Mouse (Mus musculus) MEL (cell line): ENCODE data around the gene Fam43b. TPM values are rescaled to one million over a fixed set of nuclear protein-coding genes. Genes with fewer than 3 reads are reported as not detected.

Source experiments
- DNase-seq: peaks from one replicate; pipeline ENCODE4 v3.0.0; 2011; ENCODE audit warnings: low read depth, low spot score
- H3K27ac ChIP-seq: 2 replicates; pipeline ENCODE4 v1.5.1; 2012; ENCODE audit warnings: low read depth, mild to moderate bottlenecking, control low read depth, low read length, moderate library complexity; ENCODE audit not compliant: control insufficient read depth
- H3K27me3 ChIP-seq, 2 experiments: fragments of 150-350 bp in 1 of 2; sonication (generic) in 1 of 2; 2 replicates each; pipeline ENCODE4 v1.6.1; 2012; ENCODE audit warnings: low read length in 2 of 2, mild to moderate bottlenecking in 2 of 2, improper control_type of control experiment in 1 of 2, moderate library complexity in 1 of 2; ENCODE audit not compliant: insufficient read depth in 2 of 2, control insufficient read depth in 1 of 2
- H3K36me3 ChIP-seq, 2 experiments: 2 replicates each; pipeline ENCODE4 v1.6.1; 2012 to 2014; ENCODE audit warnings: low read length in 2 of 2, improper control_type of control experiment in 1 of 2, inconsistent platforms in 1 of 2, mild to moderate bottlenecking in 1 of 2; ENCODE audit not compliant: insufficient read depth in 2 of 2, control insufficient read depth in 1 of 2
- H3K4me1 ChIP-seq, 2 experiments: fragments of 150-350 bp in 1 of 2; sonication (generic) in 1 of 2; 2 replicates each; pipeline ENCODE4 v1.6.1; 2012; ENCODE audit warnings: low read length in 2 of 2, improper control_type of control experiment in 1 of 2, mild to moderate bottlenecking in 1 of 2; ENCODE audit not compliant: insufficient read depth in 2 of 2, control insufficient read depth in 1 of 2
- H3K4me3 ChIP-seq, 2 experiments: fragments of 150-350 bp in 1 of 2; sonication (generic) in 1 of 2; 2 replicates each; pipeline ENCODE4 v1.5.1; 2012; ENCODE audit warnings: low read depth in 2 of 2, low read length in 2 of 2, mild to moderate bottlenecking in 2 of 2, moderate library complexity in 2 of 2, control low read depth in 1 of 2, improper control_type of control experiment in 1 of 2; ENCODE audit not compliant: control insufficient read depth in 1 of 2, insufficient read depth in 1 of 2
- H3K79me2 ChIP-seq: 2 replicates; pipeline ENCODE4 v1.6.1; 2012; ENCODE audit warnings: mild to moderate bottlenecking, low read length, moderate library complexity; ENCODE audit not compliant: control insufficient read depth, poor library complexity, insufficient read depth
- H3K9ac ChIP-seq: 2 replicates; pipeline ENCODE4 v1.6.1; 2012; ENCODE audit warnings: low read depth, mild to moderate bottlenecking, control low read depth, low read length, moderate library complexity; ENCODE audit not compliant: control insufficient read depth, poor library complexity, severe bottlenecking
- H3K9me3 ChIP-seq: fragments of 150-350 bp; sonication (generic); replicated peaks from 2 replicates; pipeline ENCODE4 v1.6.1; 2012; ENCODE audit warnings: mild to moderate bottlenecking, low read length, improper control_type of control experiment, moderate library complexity; ENCODE audit not compliant: insufficient read depth
- BHLHE40 ChIP-seq: IDR thresholded peaks from 2 replicates; pipeline ENCODE4 v1.6.1; 2012; ENCODE audit warnings: low read depth, mild to moderate bottlenecking, inconsistent platforms, low read length, improper control_type of control experiment, borderline replicate concordance
- CHD1 ChIP-seq: IDR thresholded peaks from 2 replicates; pipeline ENCODE4 v1.6.1; 2012; ENCODE audit warnings: low read depth, mild to moderate bottlenecking, inconsistent platforms, low read length, improper control_type of control experiment
- CTCF ChIP-seq, 3 experiments: IDR thresholded peaks in 2 of 3; conservative IDR thresholded peaks in 1 of 3; 2 replicates each; pipeline ENCODE4 v1.5.1; 2011 to 2012; ENCODE audit warnings: low read length in 3 of 3, low read depth in 2 of 3, mild to moderate bottlenecking in 2 of 3, improper control_type of control experiment in 1 of 3, inconsistent platforms in 1 of 3, mixed read lengths in 1 of 3, moderate library complexity in 1 of 3; ENCODE audit not compliant: control insufficient read depth in 1 of 3, insufficient read depth in 1 of 3, poor library complexity in 1 of 3, severe bottlenecking in 1 of 3
- ELF1 ChIP-seq: IDR thresholded peaks from 2 replicates; pipeline ENCODE4 v1.6.1; 2014; ENCODE audit warnings: low read depth, mild to moderate bottlenecking, inconsistent platforms, low read length, improper control_type of control experiment, moderate library complexity
- GATA1 ChIP-seq: IDR thresholded peaks from 2 replicates; pipeline ENCODE4 v1.6.1; 2011; ENCODE audit warnings: low read depth, low read length, improper control_type of control experiment
- KAT2A ChIP-seq: conservative IDR thresholded peaks from 2 replicates; pipeline ENCODE4 v1.6.1; 2012; ENCODE audit warnings: low read depth, low read length, improper control_type of control experiment, inconsistent platforms
- MAFK ChIP-seq: IDR thresholded peaks from 2 replicates; pipeline ENCODE4 v1.6.1; 2011; ENCODE audit warnings: low read depth, mild to moderate bottlenecking, low read length, improper control_type of control experiment, borderline replicate concordance
- MXI1 ChIP-seq: IDR thresholded peaks from 2 replicates; pipeline ENCODE4 v1.6.1; 2011; ENCODE audit warnings: mild to moderate bottlenecking, low read depth, low read length, improper control_type of control experiment
- MYC ChIP-seq: IDR thresholded peaks from 2 replicates; pipeline ENCODE4 v1.6.1; 2011; ENCODE audit warnings: low read depth, mild to moderate bottlenecking, low read length, improper control_type of control experiment, moderate library complexity
- NRF1 ChIP-seq: IDR thresholded peaks from 2 replicates; pipeline ENCODE4 v1.6.1; 2014; ENCODE audit warnings: low read depth, mild to moderate bottlenecking, inconsistent platforms, low read length, improper control_type of control experiment, moderate library complexity; ENCODE audit not compliant: poor library complexity, insufficient read depth, severe bottlenecking
- RCOR1 ChIP-seq: IDR thresholded peaks from 2 replicates; pipeline ENCODE4 v1.6.1; 2012; ENCODE audit warnings: low read depth, mild to moderate bottlenecking, inconsistent platforms, low read length, improper control_type of control experiment
- SMC3 ChIP-seq: IDR thresholded peaks from 2 replicates; pipeline ENCODE4 v1.6.1; 2011; ENCODE audit warnings: low read depth, low read length, improper control_type of control experiment
- TAL1 ChIP-seq: IDR thresholded peaks from 2 replicates; pipeline ENCODE4 v1.6.1; 2012; ENCODE audit warnings: mild to moderate bottlenecking, inconsistent platforms, low read length, moderate library complexity, mixed read lengths
- TBP ChIP-seq: IDR thresholded peaks from 2 replicates; pipeline ENCODE4 v1.8.0; 2011; ENCODE audit warnings: low read depth, low read length, improper control_type of control experiment
- UBTF ChIP-seq: IDR thresholded peaks from 2 replicates; pipeline ENCODE4 v1.6.1; 2012; ENCODE audit warnings: low read depth, mild to moderate bottlenecking, inconsistent platforms, low read length, improper control_type of control experiment, moderate library complexity, borderline replicate concordance; ENCODE audit not compliant: insufficient read depth
- USF1 ChIP-seq: IDR thresholded peaks from 2 replicates; pipeline ENCODE4 v1.6.1; 2014; ENCODE audit warnings: low read depth, mild to moderate bottlenecking, inconsistent platforms, low read length, improper control_type of control experiment, moderate library complexity
- USF2 ChIP-seq, 2 experiments: IDR thresholded peaks; 2 replicates each; pipeline ENCODE4 v1.6.1; 2011 to 2012; ENCODE audit warnings: improper control_type of control experiment in 2 of 2, low read length in 2 of 2, borderline replicate concordance in 1 of 2, inconsistent platforms in 1 of 2, low read depth in 1 of 2, mild to moderate bottlenecking in 1 of 2; ENCODE audit not compliant: insufficient read depth in 1 of 2
- ZC3H11A ChIP-seq: IDR thresholded peaks from 2 replicates; pipeline ENCODE4 v1.6.1; 2012; ENCODE audit warnings: low read depth, mild to moderate bottlenecking, inconsistent platforms, low read length, improper control_type of control experiment
- ZKSCAN1 ChIP-seq: IDR thresholded peaks from 2 replicates; pipeline ENCODE4 v1.6.1; 2012; ENCODE audit warnings: low read depth, mild to moderate bottlenecking, inconsistent platforms, low read length, improper control_type of control experiment, moderate library complexity
- ZNF384 ChIP-seq: IDR thresholded peaks from 2 replicates; pipeline ENCODE4 v1.6.1; 2012; ENCODE audit warnings: low read depth, mild to moderate bottlenecking, inconsistent platforms, low read length, improper control_type of control experiment
- polyA plus RNA-seq, 2 experiments: library from polyadenylated mRNA; stranded (reverse) in 1 of 2; unstranded in 1 of 2; fragments of >175 nt in 1 of 2; fragments of >200 nt in 1 of 2; gene quantifications; 2 replicates each; pipeline versions ENCODE4 v1.2.1 to v1.2.4; 2012; ENCODE audit warnings: low replicate concordance in 2 of 2, low read depth in 1 of 2; ENCODE audit not compliant: insufficient read length in 2 of 2, insufficient read depth in 1 of 2, missing spikeins in 1 of 2
- total RNA-seq: library from RNA; depleted of rRNA; stranded (reverse); fragments of 300-350 nt; gene quantifications from 2 replicates; pipeline ENCODE4 v1.2.3, GENCODE M21; 2012; rRNA removed

Fam43b gene
- total RNA-seq (not detected in 2 replicates), polyA plus RNA-seq (not detected)

- H3K4me1 ChIP-seq, result no peaks in the 10 kb centered on the region
- no peaks in the 10 kb centered on the region for H3K36me3 ChIP-seq
- H3K4me3 ChIP-seq, result no peak within 1 kb of the TSS
- H3K9ac ChIP-seq, result no peak within 1 kb of the TSS
- H3K27ac ChIP-seq, result no peak within 1 kb of the TSS
- no peak for DNase-seq
- no peaks in the 10 kb centered on the region for H3K79me2 ChIP-seq
- no peaks in the 10 kb centered on the region for H3K27me3 ChIP-seq
- no peaks in the 10 kb centered on the region for H3K9me3 ChIP-seq
- TF ChIP-seq CHD1 (no peak), ELF1 (no peak), CTCF (IDR thresholded peaks at IDR 0.05 in 2 of 3, conservative IDR thresholded peaks at IDR 0.05 in 1 of 3; ENCODE audit: control insufficient read depth in 1 of 3, insufficient read depth in 1 of 3, low read depth in 2 of 3, low read length in 3 of 3, poor library complexity in 1 of 3, severe bottlenecking in 1 of 3) (no peak), ZNF384 (no peak), NRF1 (no peak), ZKSCAN1 (no peak), MXI1 (no peak), ZC3H11A (no peak), TAL1 (no peak), USF2 (IDR thresholded peaks at IDR 0.05; ENCODE audit: borderline replicate concordance in 1 of 2, insufficient read depth in 1 of 2, low read depth in 1 of 2, low read length in 2 of 2) (no peak), USF1 (no peak), GATA1 (no peak), RCOR1 (no peak)
Measured at GRCm38 (mm10) chr4:138395971-138396645, at the start of gene Fam43b. Gene Fam43b, minus strand, starts transcription at chr4:138396528.

GRCm38 (mm10) chr4:138444941-138445340 lies 48.6 kb upstream of the Fam43b start:
- Histone ChIP-seq H3K9me3 (no peaks in the 10 kb centered on the region), H3K36me3 (peaks cover 0 to 2% of the 10 kb centered on the region in 2 experiments; a peak in 2 of 4 replicates)
- TF ChIP-seq UBTF, result no peak
- no peak for TF ChIP-seq MAFK
- no peak for TF ChIP-seq ELF1
- TF ChIP-seq SMC3, result no peak
- TF ChIP-seq KAT2A, result no peak
- TF ChIP-seq RCOR1, result no peak
- no peak for TF ChIP-seq BHLHE40
- no peak for TF ChIP-seq MYC
- TF ChIP-seq TBP, result no peak
- no peak for TF ChIP-seq CTCF (IDR thresholded peaks at IDR 0.05 in 2 of 3, conservative IDR thresholded peaks at IDR 0.05 in 1 of 3; ENCODE audit: control insufficient read depth in 1 of 3, insufficient read depth in 1 of 3, low read depth in 2 of 3, low read length in 3 of 3, poor library complexity in 1 of 3, severe bottlenecking in 1 of 3)
- TF ChIP-seq ZKSCAN1, result no peak
- TF ChIP-seq, all 39 proteins: peak for 0
- H3K27me3 ChIP-seq, result no peaks in the 10 kb centered on the region
- H3K27ac ChIP-seq, result no peak overlapping the region
- DNase-seq, result no peak
- H3K79me2 ChIP-seq, result peaks cover 2% of the 10 kb centered on the region; the same call in 1 of the 2 replicates
- H3K4me3 ChIP-seq, result no peak overlapping the region
- H3K4me1 ChIP-seq, result peaks cover 0 to 3% of the 10 kb centered on the region in 2 experiments; a peak in 1 of 4 replicates
- no peak overlapping the region for H3K9ac ChIP-seq
